Mouse (Mus musculus) liver (tissue): ENCODE measurements around the gene Spp2.

ENCODE experiments used
- DNase-seq: peaks from one replicate; pipeline ENCODE4 v3.0.0-alpha.2; 2020; ENCODE audit warnings: mixed read lengths

Spp2 gene

DNA sequence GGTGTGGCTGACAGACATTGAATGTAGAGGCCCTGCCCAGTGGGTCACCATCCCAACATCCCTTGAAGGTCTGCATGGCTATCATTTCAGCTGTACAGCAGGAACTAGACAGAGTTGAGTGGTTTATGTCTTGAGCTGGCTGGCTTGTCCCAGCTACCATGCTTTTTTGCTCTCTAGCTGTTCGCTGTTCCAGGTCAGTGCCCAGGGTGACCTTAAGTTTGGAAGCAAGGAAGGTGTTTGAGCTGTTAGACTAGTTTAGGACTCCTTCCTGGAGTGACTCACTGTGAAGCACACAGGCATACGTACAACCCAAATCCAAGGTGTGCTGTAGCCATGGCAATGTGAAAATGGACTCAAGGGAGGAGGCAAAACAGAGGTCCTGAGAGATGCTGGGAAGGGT is 61.6 kb downstream of the Spp2 start:
- no peak for DNase-seq

DNA sequence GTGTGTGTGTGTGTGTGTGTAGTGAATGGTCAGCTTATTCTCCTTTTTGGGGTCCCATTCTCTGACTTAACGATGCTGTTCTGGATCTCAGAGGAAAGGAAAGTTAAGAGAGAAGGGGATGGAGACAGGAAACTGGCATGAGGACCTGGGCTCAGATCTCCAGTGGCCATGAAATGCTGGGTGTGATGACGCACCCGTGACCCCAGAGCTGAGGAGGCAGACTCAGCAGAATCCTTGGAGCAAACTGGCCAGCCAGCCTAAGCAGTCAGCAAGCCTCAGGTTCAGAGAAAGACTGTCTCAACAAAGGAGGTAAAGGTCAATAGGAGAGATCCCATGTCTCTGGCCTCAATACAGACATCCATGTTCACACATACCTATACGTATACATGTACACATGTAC is 63.0 kb downstream of the Spp2 start:
- DNase-seq: no peak

DNA sequence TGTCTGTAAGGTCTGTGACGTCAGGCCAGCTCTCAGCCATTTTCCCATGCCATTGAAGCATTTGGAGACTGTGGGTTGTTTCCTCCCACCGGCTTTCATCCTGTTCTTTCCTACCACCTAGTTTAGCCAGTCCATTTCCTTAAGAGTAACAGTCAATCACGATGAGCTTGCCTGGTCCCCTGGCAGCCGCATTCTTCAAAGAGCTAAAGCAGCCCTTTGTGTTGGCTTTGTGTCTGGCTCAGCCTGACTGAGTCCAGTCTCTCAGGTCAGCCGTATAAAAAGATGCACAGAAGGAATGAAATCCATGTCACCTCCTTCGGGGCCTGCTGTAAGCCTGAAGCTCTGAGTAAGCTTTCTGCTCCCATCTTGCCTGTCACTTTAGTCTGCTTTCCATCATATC is 65.5 kb downstream of the Spp2 start:
- no peak for DNase-seq

DNA sequence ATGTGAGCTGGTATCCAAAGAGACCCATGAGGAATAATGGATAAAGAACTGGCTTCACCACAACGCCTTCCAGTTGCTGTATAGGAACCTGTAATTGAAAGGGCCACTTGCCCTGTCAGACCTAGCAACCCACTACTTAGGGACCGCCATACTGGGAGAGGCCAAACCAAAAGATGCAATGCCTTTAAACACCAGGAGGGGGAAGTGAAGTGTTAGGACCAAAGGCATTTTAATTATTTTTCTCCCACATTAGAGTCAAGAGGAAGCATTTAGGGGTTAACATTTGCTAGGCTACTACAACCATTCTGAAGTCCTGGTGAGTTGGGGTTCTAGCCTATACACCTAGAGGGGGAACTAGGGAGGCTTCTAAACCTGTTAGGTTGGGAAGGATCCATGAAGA is 67.1 kb downstream of the Spp2 start:
- DNase-seq: no peak

DNA sequence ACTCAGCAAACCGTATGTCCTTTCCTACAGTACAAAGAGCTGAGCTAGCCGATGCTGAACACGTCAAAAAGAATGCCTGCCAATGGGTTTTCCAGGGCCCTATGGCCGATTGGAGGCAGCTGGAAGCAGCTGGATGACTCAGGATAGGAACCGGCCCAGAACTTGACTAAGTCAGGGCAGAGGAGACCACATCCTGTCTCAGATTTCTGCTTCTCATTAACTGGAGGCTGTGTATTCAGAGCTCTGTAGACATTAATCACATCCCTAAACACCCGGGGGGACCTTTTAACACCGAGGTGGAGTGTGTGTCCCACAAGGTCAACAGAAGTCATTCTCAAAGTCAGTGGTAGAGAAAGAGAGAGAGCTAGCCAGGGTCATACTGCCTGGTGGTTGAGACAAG is 67.8 kb downstream of the Spp2 start:
- no peak for DNase-seq

DNA sequence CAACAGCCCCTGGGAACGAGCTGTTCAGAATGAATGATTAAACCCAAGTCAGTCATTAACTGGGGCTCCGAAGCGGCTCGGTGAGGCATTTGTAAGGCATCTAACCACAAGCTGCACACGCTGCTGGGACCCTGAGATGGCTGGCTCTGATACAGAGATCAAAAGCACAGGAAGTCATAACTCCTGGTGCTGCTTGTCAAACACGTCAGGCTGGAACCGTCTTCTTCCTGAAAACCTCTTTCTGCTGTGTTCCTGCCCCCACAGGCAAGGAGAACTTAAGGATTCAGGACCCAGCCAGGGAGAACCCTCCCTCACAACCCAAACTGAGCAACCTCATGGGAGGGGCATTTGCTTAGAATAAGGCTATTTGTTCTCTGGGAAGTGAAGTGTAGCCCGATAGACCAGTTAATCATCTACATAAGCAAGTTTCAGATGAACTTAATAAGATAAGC is 68.8 kb downstream of the Spp2 start:
- DNase-seq: peak; percentile 44
